Mouse (Mus musculus) cerebellum, adult 2 months (tissue): Measurements from ENCODE around the gene Khk.

Experiments used
- CTCF ChIP-seq: fragments of 200-500 bp; IDR thresholded peaks from 2 replicates; pipeline ENCODE4 v1.5.1; 2011; ENCODE audit warnings: low read depth, mild to moderate bottlenecking, control low read depth, low read length, moderate library complexity, borderline replicate concordance; ENCODE audit not compliant: insufficient read depth
- POLR2A ChIP-seq: fragments of 200-500 bp; IDR thresholded peaks from 2 replicates; pipeline ENCODE4 v1.6.1; 2011; ENCODE audit warnings: low read length, control low read depth, borderline replicate concordance; ENCODE audit not compliant: insufficient read depth

GRCm38 (mm10) chr5:30907413-30908059 is 13.7 kb upstream of the Khk start, which contains the start of gene Ost4:
- peak; percentile 78; the same call in 1 of the 2 replicates for TF ChIP-seq POLR2A
- no peak for TF ChIP-seq CTCF
